Mouse (Mus musculus) heart, embryonic 11.5 days (tissue): ENCODE data around the gene Alkbh6. TPM values are rescaled to one million over a fixed set of nuclear protein-coding genes. Genes with fewer than 3 reads are reported as not detected.
A peak's percentile ranks its signal among the peaks of the same experiment; 100 is the strongest.

ENCODE experiments used
- ATAC-seq: fragments of 200-750 bp; cut with Nextera tagmentation; replicated peaks from 2 replicates; pipeline ENCODE4 v1.8.0; 2017; ENCODE audit warnings: moderate library complexity; ENCODE audit not compliant: insufficient number of reproducible peaks, low FRiP score, low TSS enrichment
- H3K27ac ChIP-seq: fragments of 300-500 bp; sonication (generic); 2 replicates; pipeline ENCODE4 v1.5.1; 2014; ENCODE audit warnings: mild to moderate bottlenecking, low read depth, low read length
- H3K27me3 ChIP-seq: fragments of 300-500 bp; sonication (generic); 2 replicates; pipeline ENCODE4 v1.6.1; 2014; ENCODE audit warnings: mild to moderate bottlenecking, low read length, mixed read lengths; ENCODE audit not compliant: control insufficient read depth, insufficient read depth
- H3K36me3 ChIP-seq: fragments of 300-500 bp; sonication (generic); 2 replicates; pipeline ENCODE4 v1.6.1; 2014; ENCODE audit warnings: mild to moderate bottlenecking, low read length, moderate library complexity, mixed read lengths; ENCODE audit not compliant: control insufficient read depth, insufficient read depth
- H3K4me1 ChIP-seq: fragments of 300-500 bp; sonication (generic); 2 replicates; pipeline ENCODE4 v1.6.1; 2014; ENCODE audit warnings: low read length; ENCODE audit not compliant: control insufficient read depth, insufficient read depth
- H3K4me2 ChIP-seq: fragments of 300-500 bp; sonication (generic); 2 replicates; pipeline ENCODE4 v1.6.1; 2014; ENCODE audit warnings: mild to moderate bottlenecking, moderate library complexity
- H3K4me3 ChIP-seq: fragments of 300-500 bp; sonication (generic); 2 replicates; pipeline ENCODE4 v1.5.1; 2014; ENCODE audit warnings: low read depth, low read length
- H3K9ac ChIP-seq: fragments of 300-500 bp; sonication (generic); 2 replicates; pipeline ENCODE4 v1.6.1; 2014; ENCODE audit warnings: mild to moderate bottlenecking, low read depth, low read length, moderate library complexity
- H3K9me3 ChIP-seq: fragments of 300-500 bp; sonication (generic); replicated peaks from 2 replicates; pipeline ENCODE4 v1.6.1; 2016; ENCODE audit warnings: low read length; ENCODE audit not compliant: control insufficient read depth
- WGBS: fragments of 180-500 bp; shearing (Covaris S2); extraction: QIAGEN DNeasy Blood & Tissue Kit; methylation state at CpG from one replicate; pipeline ENCODE4 v1.1.7; 2014; ENCODE audit not compliant: insufficient replicate concordance; 5-methylcytosine and 5-hydroxymethylcytosine counted together
- polyA plus RNA-seq: library from polyadenylated mRNA; unstranded; fragments of >200 nt; fragmentation: Nextera tagmentation; extraction: Ambion mirVana; gene quantifications from 2 replicates; pipeline ENCODE4 v1.2.1, GENCODE M21; 2014

The Alkbh6 gene
- polyA plus RNA-seq, 1 experiment from 2014 or later: 66.1 TPM

GRCm38 (mm10) chr7:30279536-30279935, 29.0 kb upstream of the Alkbh6 start:
- Histone ChIP-seq H3K4me1 (peaks cover 11% of the 10 kb centered on the region), H3K27me3 (no peaks in the 10 kb centered on the region), H3K4me3 (peak overlapping the region; percentile 87), H3K27ac (peak overlapping the region; percentile 95), H3K36me3 (no peaks in the 10 kb centered on the region), H3K9ac (peak overlapping the region; percentile 76), H3K4me2 (peak overlapping the region; percentile 79), H3K9me3 (no peaks in the 10 kb centered on the region)
- 0% methylated on average over 6 of the region's 6 CpGs for WGBS
- no peak for ATAC-seq

GRCm38 (mm10) chr7:30279951-30280669, 28.4 kb upstream of the Alkbh6 start, which contains the start of the genes Thap8 and Wdr62:
Gene Thap8 (plus strand): TSS chr7:30280094.
Gene Wdr62 (minus strand): TSS chr7:30280419.
- Histone ChIP-seq H3K27me3 (no peaks in the 10 kb centered on the region; the same call in 1 of the 2 replicates), H3K4me1 (peaks cover 6% of the 10 kb centered on the region), H3K9me3 (no peaks in the 10 kb centered on the region), H3K4me2 (peak within 1 kb of the TSS; percentile 79), H3K27ac (peak within 1 kb of the TSS; percentile 95), H3K4me3 (peak within 1 kb of the TSS; percentile 87), H3K9ac (peak within 1 kb of the TSS; percentile 76), H3K36me3 (no peaks in the 10 kb centered on the region)
- peak; percentile 95 for ATAC-seq
- under 1% methylated on average over 49 of the region's 49 CpGs for WGBS

- Histone ChIP-seq H3K4me1 (peaks cover 6% of the 10 kb centered on the region), H3K27ac (peak overlapping the region; percentile 95), H3K9me3 (no peaks in the 10 kb centered on the region), H3K4me2 (peak overlapping the region; percentile 79), H3K4me3 (peak overlapping the region; percentile 87), H3K27me3 (no peaks in the 10 kb centered on the region; the same call in 1 of the 2 replicates), H3K9ac (peak overlapping the region; percentile 76), H3K36me3 (no peaks in the 10 kb centered on the region)
- peak; percentile 79 for ATAC-seq
- under 1% methylated on average over 20 of the region's 20 CpGs for WGBS
These were observed 27.8 kb upstream of the Alkbh6 start for GRCm38 (mm10) chr7:30280670-30281138.

GRCm38 (mm10) chr7:30281522-30281921, 27.0 kb upstream of the Alkbh6 start:
- Histone ChIP-seq H3K9ac (no peak overlapping the region), H3K4me3 (peak overlapping the region; percentile 87; the same call in 1 of the 2 replicates), H3K27me3 (no peaks in the 10 kb centered on the region; the same call in 1 of the 2 replicates), H3K27ac (no peak overlapping the region), H3K4me2 (no peak overlapping the region; the same call in 1 of the 2 replicates), H3K9me3 (no peaks in the 10 kb centered on the region), H3K36me3 (no peaks in the 10 kb centered on the region), H3K4me1 (peaks cover 6% of the 10 kb centered on the region)
- whole genome bisulfite sequencing: 70% methylated on average over 4 of the region's 4 CpGs
- ATAC-seq: no peak

GRCm38 (mm10) chr7:30282740-30283139, 25.8 kb upstream of the Alkbh6 start:
- Histone ChIP-seq H3K4me2 (no peak overlapping the region), H3K27ac (no peak overlapping the region), H3K9ac (no peak overlapping the region), H3K36me3 (no peaks in the 10 kb centered on the region), H3K9me3 (no peaks in the 10 kb centered on the region), H3K27me3 (no peaks in the 10 kb centered on the region; the same call in 1 of the 2 replicates), H3K4me3 (no peak overlapping the region), H3K4me1 (peaks cover 6% of the 10 kb centered on the region)
- ATAC-seq: no peak
- 59% methylated on average over 7 of the region's 7 CpGs for WGBS

GRCm38 (mm10) chr7:30286701-30287410, 21.7 kb upstream of the Alkbh6 start:
- no peaks in the 10 kb centered on the region for H3K9me3 ChIP-seq
- no peaks in the 10 kb centered on the region for H3K36me3 ChIP-seq
- peaks cover 4% of the 10 kb centered on the region for H3K4me1 ChIP-seq
- H3K4me2 ChIP-seq: no peak overlapping the region
- no peak for ATAC-seq
- 64% methylated on average over 8 of the region's 8 CpGs for WGBS
- no peak overlapping the region for H3K9ac ChIP-seq
- H3K27ac ChIP-seq: no peak overlapping the region
- H3K4me3 ChIP-seq: no peak overlapping the region
- H3K27me3 ChIP-seq: peaks cover 6% of the 10 kb centered on the region

- no peak overlapping the region for H3K27ac ChIP-seq
- H3K4me2 ChIP-seq: no peak overlapping the region
- H3K36me3 ChIP-seq: no peaks in the 10 kb centered on the region
- H3K27me3 ChIP-seq: peaks cover 6% of the 10 kb centered on the region
- 64% methylated on average over 6 of the region's 6 CpGs for WGBS
- H3K9me3 ChIP-seq: no peaks in the 10 kb centered on the region
- H3K4me3 ChIP-seq: no peak overlapping the region
- no peak for ATAC-seq
- H3K9ac ChIP-seq: no peak overlapping the region
- peaks cover 6% of the 10 kb centered on the region for H3K4me1 ChIP-seq
These were observed 20.5 kb upstream of the Alkbh6 start for GRCm38 (mm10) chr7:30288046-30288445.

GRCm38 (mm10) chr7:30289071-30289713, 19.3 kb upstream of the Alkbh6 start:
- H3K9ac ChIP-seq: no peak overlapping the region
- no peak for ATAC-seq
- no peaks in the 10 kb centered on the region for H3K36me3 ChIP-seq
- no peaks in the 10 kb centered on the region for H3K9me3 ChIP-seq
- peaks cover 6% of the 10 kb centered on the region for H3K27me3 ChIP-seq
- peaks cover 6% of the 10 kb centered on the region for H3K4me1 ChIP-seq
- H3K4me3 ChIP-seq: no peak overlapping the region
- H3K4me2 ChIP-seq: no peak overlapping the region
- 61% methylated on average over 7 of the region's 7 CpGs for WGBS
- H3K27ac ChIP-seq: no peak overlapping the region
